Mouse (Mus musculus) mesoderm, embryonic 11.5 days (tissue): Measurements from ENCODE around the gene Bola3.

Source experiments
- DNase-seq: peaks from one replicate; pipeline ENCODE4 v3.0.0-alpha.2; 2012; ENCODE audit warnings: low read depth, low spot score

The Bola3 gene

GRCm38 (mm10) chr6:83347916-83348315, 1.0 kb upstream of the Bola3 start:
- DNase-seq = no peak

- peak; percentile 84 for DNase-seq
These were observed 469 bp downstream of the Bola3 start for GRCm38 (mm10) chr6:83349274-83349958.

GRCm38 (mm10) chr6:83350172-83350571, 1.2 kb downstream of the Bola3 start:
- DNase-seq = no peak

- no peak for DNase-seq
These were observed 2.0 kb downstream of the Bola3 start for GRCm38 (mm10) chr6:83350851-83351405.

GRCm38 (mm10) chr6:83351490-83352160, 2.7 kb downstream of the Bola3 start:
- DNase-seq = no peak

- no peak for DNase-seq
These were observed 3.9 kb downstream of the Bola3 start for GRCm38 (mm10) chr6:83352666-83353410.

- no peak for DNase-seq
These were observed 6.2 kb downstream of the Bola3 start for GRCm38 (mm10) chr6:83354856-83355781.

GRCm38 (mm10) chr6:83356569-83357138, 7.7 kb downstream of the Bola3 start:
- peak; percentile 83 for DNase-seq

- no peak for DNase-seq
These were observed 8.5 kb downstream of the Bola3 start for GRCm38 (mm10) chr6:83357436-83357835.

- no peak for DNase-seq
These were observed 12.7 kb downstream of the Bola3 start for GRCm38 (mm10) chr6:83361523-83362248.

- no peak for DNase-seq
These were observed 14.1 kb downstream of the Bola3 start for GRCm38 (mm10) chr6:83363075-83363474.

GRCm38 (mm10) chr6:83370316-83370965, 21.5 kb downstream of the Bola3 start:
- DNase-seq = no peak

GRCm38 (mm10) chr6:83371350-83371749, 22.4 kb downstream of the Bola3 start:
- no peak for DNase-seq

GRCm38 (mm10) chr6:83373704-83374300, 24.9 kb downstream of the Bola3 start:
- no peak for DNase-seq

GRCm38 (mm10) chr6:83381510-83382491, 32.9 kb downstream of the Bola3 start:
- DNase-seq = no peak

GRCm38 (mm10) chr6:83385569-83386090, 36.7 kb downstream of the Bola3 start:
- DNase-seq = no peak

- DNase-seq = no peak
These were observed 43.3 kb downstream of the Bola3 start for GRCm38 (mm10) chr6:83392166-83392780.
